Mouse (Mus musculus) R1 (cell line): ENCODE measurements around the gene Lrg1.

Source experiments
- DNase-seq: peaks from one replicate; pipeline ENCODE4 v3.0.0-alpha.2; 2018; ENCODE audit warnings: low read depth, low spot score

Gene Lrg1

DNA sequence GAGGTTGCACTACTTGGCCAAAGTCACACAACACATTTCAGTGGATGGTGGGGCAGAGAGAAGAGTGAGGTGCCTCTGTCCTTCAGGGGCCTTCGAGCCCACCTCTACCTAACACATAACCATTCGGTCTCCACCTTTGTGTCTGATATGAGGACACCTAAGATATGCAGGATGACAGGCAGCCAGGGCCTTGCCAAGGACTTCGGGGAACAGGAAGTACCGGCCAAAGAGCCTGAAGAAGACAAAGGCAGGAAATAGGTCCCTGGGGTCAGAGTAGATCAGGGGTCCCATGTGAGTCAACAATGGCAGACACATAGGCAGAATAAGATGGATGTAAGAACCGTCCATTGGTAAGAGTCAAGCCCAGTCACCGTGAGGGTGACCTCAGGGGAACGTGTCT is 14.8 kb upstream of the Lrg1 start:
- no peak for DNase-seq

GRCm38 (mm10) chr17:56134463-56134971 is 12.7 kb upstream of the Lrg1 start:
- peak; percentile 52 for DNase-seq

DNA sequence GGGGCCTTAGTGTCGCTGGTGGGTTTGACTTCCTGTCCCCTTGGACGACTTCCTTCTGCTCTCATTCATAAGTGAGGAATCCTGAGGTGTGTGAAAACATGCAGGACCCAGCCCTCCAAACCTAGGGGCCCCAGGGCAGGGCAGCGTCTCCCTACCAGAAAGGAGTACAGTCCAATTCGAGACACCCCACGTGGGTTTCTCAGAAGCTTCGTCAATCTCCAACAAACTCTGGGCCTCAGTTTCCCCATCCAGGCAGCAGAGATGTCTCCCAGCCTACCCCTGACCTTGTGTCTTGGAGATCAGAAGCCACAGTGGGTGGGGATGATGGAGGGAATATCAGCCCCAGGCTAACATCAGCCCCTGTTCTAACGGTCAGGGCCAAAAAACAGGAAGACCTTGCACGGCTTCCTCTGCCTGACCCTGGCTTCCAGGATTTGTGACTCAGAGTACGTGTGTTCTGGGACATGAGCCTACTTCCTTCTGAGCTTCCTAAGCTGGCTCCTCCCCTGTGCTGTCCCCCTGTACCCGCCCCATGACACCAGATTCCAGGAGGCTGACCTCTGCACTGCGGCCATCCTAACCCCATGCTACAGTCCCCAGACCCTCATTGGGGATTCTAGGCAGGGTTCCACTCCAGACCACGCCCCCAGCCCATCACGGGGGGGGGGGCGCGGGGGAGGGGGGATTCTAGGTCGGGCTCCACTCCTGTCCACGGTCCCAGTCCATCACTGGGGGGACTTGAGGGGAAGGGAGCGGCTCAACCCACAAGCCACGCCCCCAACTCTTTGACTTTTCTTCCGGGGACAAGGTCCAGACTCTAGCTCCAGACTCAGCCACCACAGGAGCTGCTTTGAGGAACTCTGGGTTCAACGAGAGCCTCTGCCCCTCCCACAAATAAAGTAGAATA is 11.9 kb upstream of the Lrg1 start:
- peak; percentile 42 for DNase-seq

DNA sequence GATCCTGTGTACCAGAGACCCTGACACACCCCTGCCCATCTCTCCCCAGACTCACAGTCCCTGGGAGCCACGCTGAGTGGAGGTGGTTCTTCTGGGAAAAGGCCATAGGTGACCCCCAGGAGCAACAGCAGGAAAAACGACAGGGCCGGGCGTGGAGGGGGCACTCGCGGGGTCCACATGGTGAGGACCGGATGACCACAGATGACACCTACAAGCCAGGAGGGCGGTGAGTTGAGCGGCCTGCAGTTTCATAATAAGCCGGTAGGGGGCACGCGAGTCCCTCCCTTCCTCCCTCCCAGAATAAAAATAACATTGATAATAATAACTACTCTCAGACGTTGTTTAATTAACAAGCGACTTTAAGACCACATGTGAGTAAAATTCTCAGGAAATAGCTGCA is 10.9 kb upstream of the Lrg1 start:
- peak; percentile 48 for DNase-seq

- peak; percentile 80 for DNase-seq
Observed at GRCm38 (mm10) chr17:56131814-56132213, 10.0 kb upstream of the Lrg1 start.

- DNase-seq = peak; percentile 47
Observed at GRCm38 (mm10) chr17:56131136-56131535, 9.3 kb upstream of the Lrg1 start.

GRCm38 (mm10) chr17:56128246-56128645 is 6.4 kb upstream of the Lrg1 start:
- DNase-seq = no peak

DNA sequence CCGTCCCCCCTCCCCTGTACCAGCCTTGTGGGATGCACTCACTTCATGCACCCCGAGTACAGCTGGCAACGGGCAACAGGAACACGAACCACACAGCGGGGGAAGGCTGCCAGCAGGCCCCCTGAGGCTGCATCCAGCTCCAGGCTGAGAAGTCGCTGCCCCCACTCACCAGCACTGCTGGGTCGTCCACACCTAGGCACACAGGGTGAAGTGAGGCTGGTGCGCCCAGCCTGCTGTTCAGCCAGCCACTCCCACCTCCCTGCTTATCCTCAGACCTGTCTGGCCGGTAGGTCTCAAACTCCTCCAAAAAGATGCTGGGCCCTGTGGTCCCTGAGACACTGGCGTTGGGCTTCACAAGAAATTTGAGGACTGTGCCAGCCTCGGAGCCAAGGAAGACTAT is 4.4 kb upstream of the Lrg1 start:
- DNase-seq = no peak

DNA sequence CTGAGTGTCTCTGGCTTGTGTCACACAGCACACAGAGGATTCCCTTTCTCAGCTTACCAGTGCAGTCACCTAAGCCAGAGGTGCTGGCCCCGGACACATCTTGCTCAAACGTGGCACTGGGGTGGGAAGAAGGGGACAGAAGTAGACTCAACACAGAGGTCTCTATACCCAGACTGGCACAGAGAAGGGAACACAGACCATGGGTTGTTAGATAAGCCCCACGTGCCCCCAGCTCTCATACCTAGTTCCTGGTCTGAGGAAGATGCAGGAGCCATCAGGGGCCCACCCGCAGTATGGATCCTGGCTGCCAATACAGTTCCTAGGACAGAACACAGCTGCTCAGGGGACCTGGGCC is 3.5 kb upstream of the Lrg1 start:
- no peak for DNase-seq

GRCm38 (mm10) chr17:56124377-56125275 is 2.8 kb upstream of the Lrg1 start:
- peak; percentile 79 for DNase-seq

GRCm38 (mm10) chr17:56123681-56124340 is 2.0 kb upstream of the Lrg1 start:
- DNase-seq = no peak

DNA sequence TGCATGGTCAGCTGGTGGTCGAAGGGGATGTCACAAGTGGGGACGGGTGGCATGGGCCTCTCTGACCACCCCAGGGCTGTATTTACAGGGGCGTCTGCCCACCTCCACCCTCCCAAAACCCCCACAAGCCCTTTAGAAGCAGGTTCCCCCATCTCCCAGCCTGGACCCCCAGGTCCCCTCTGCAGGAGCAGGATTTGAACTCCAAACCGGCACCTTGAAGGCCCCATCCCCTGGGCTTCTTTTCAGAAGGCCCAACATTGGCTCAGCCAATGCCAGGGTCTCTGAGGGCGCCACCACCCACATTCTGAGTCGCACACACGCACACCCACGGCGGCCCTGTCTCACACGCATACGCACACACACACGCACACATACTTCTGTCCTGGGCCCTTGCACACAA is 1.4 kb upstream of the Lrg1 start:
- DNase-seq = no peak

DNA sequence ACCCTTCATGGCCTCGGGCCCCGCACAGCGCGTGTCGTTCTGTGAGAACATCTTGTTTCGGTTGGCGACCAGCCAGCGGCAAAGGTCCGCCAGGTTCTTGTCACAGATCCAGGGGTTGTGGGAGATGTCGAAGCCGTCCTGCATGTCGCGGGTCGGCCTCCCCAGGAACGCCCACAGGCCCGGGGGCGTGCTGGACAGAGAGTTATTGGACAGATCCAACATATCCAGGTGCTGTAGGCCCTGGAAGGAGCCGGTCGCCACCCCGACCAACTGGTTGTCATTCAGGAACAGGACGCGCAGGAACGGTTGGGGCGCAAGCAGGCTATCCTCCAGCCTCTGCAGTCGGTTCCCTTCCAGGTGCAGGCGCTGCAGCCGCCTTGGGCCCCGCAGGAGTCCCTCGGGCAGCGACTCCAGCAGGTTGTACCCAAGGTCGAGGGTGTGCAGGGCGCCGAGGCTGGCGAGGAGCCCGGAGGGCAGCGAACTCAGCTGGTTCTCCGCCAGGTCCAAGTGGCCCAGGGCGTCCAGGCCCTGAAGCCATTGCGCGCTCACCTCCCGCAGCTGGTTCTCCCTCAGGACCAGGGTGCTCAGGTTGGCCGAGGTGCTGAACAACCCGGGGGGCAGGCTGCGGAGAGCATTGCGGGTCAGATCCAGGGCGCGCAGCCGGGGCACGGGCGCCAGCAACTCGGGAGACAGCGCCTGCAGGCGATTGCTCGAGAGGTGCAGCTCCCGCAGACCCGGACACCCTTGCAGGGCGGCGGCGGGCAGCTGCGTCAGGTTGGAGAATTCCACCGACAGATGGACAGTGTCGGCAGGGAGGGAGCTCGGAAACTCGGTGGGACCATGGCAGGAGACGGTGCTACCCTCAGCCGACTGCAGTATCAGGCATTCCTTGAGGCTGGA is 1.6 kb downstream of the Lrg1 start:
- DNase-seq = peak; percentile 35

DNA sequence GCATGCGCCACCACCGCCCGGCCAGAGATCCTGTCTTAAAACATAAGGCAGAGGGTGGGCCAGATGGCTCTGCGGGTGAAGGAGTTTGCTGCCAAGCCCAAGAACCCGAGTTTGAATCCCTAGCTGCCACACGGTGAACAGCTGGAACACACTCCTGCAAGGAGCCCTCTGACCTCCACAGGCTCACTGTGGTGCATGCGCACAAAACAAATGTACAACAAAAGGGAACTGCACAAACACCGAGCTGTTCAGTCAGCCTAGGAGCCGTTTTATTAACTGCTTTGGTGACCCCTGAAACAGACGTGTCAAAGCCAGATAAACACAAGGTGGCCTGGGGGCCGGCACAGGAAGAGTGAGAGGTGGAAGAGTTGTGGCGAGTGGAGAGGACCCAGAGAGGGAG is 2.4 kb downstream of the Lrg1 start:
- peak; percentile 23 for DNase-seq

- peak; percentile 88 for DNase-seq
Observed at GRCm38 (mm10) chr17:56117251-56117710, 4.5 kb downstream of the Lrg1 start, which contains the start of gene Plin5. Gene Plin5 (minus strand): TSS chr17:56117596.

- DNase-seq = no peak
Observed at GRCm38 (mm10) chr17:56116193-56116592, 5.6 kb downstream of the Lrg1 start.

GRCm38 (mm10) chr17:56112743-56113142 is 9.1 kb downstream of the Lrg1 start:
- no peak for DNase-seq

DNA sequence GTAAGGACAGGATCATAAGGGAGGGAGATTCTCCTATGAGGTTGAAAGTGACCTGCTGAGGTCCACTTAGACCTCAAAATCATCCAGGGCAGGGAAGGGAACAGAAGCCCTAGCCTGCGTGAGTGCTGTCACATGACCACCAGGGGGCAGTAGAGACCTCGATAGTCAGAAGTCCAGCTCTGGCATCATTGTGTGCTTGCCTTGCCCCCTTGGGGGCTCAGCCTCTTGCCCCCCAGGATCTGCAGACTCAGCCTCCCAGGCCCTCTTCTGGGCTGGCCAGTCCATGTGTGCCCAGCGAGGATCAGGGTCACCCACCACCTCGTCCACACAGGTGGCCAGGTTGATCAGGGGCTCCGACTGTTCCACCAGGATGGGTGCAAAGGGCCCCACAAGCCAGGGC is 9.9 kb downstream of the Lrg1 start:
- DNase-seq = peak; percentile 81

GRCm38 (mm10) chr17:56111021-56111420 is 10.8 kb downstream of the Lrg1 start:
- no peak for DNase-seq

DNA sequence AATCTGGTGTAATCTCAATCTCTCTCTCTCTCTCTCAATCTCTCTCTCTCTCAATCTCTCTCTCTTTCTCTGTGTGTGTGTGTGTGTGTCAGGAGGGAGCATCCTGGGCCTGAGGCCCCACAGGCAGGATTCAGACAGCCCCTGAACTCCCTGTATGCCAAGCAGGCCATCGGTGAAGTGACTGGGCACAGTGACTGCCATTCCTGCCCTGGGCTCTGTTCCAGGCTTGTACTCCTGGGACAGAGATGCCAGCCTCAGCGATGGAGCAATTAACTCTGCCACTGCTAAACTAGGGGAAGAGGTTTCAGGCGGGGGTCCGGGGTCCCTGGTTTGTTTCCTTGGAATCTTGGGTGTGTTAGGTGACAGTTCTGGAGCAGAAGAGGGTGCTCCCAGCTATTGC is 11.2 kb downstream of the Lrg1 start:
- DNase-seq = no peak
